Mouse (Mus musculus) CH12.LX (cell line): ENCODE data around the gene C1ql1. TPM values are rescaled to one million over a fixed set of nuclear protein-coding genes. Genes with fewer than 3 reads are reported as not detected.

ENCODE experiments used
- DNase-seq: peaks from one replicate; pipeline ENCODE4 v3.0.0-alpha.2; 2013; ENCODE audit errors: extremely low read depth
- H3K27ac ChIP-seq: 2 replicates; pipeline ENCODE4 v1.5.1; 2012; ENCODE audit warnings: low read depth, mild to moderate bottlenecking, control low read depth, moderate library complexity; ENCODE audit not compliant: insufficient read depth
- H3K27me3 ChIP-seq: replicated peaks from 2 replicates; pipeline ENCODE3; 2012; ENCODE audit warnings: inconsistent platforms
- H3K36me3 ChIP-seq, 2 experiments: replicated peaks in 1 of 2; 2 replicates each; pipeline versions ENCODE3 to v1.6.1; 2012; ENCODE audit warnings: inconsistent platforms in 1 of 2, low read length in 1 of 2, mild to moderate bottlenecking in 1 of 2, mixed read lengths in 1 of 2, moderate library complexity in 1 of 2; ENCODE audit not compliant: control insufficient read depth in 1 of 2, insufficient read depth in 1 of 2
- H3K4me1 ChIP-seq, 2 experiments: 2 replicates each; pipeline ENCODE4 v1.6.1; 2012; ENCODE audit warnings: inconsistent platforms in 1 of 2, moderate library complexity in 1 of 2; ENCODE audit not compliant: insufficient read depth in 2 of 2, control insufficient read depth in 1 of 2
- H3K4me2 ChIP-seq: 2 replicates; pipeline ENCODE4 v1.6.1; 2012; ENCODE audit warnings: low read depth, mild to moderate bottlenecking, control low read depth; ENCODE audit not compliant: poor library complexity, insufficient read depth, severe bottlenecking
- H3K4me3 ChIP-seq, 3 experiments: fragments of 150-350 bp in 1 of 3; sonication (generic) in 1 of 3; replicated peaks in 1 of 3; 2 replicates each; pipeline versions ENCODE3 to v1.5.1; 2011 to 2012; ENCODE audit warnings: low read depth in 2 of 3, low read length in 2 of 3, mild to moderate bottlenecking in 2 of 3, moderate library complexity in 2 of 3, control low read depth in 1 of 3, improper control_type of control experiment in 1 of 3, inconsistent platforms in 1 of 3, mixed read lengths in 1 of 3; ENCODE audit not compliant: poor library complexity in 1 of 3
- H3K79me2 ChIP-seq: replicated peaks from 2 replicates; pipeline ENCODE4 v1.6.1; 2012; ENCODE audit warnings: mild to moderate bottlenecking, moderate library complexity; ENCODE audit not compliant: control insufficient read depth, poor library complexity, insufficient read depth, severe bottlenecking; ENCODE audit errors: extremely low read depth
- H3K9ac ChIP-seq: 2 replicates; pipeline ENCODE4 v1.6.1; 2012; ENCODE audit warnings: low read depth, mild to moderate bottlenecking, control low read depth, moderate library complexity; ENCODE audit not compliant: insufficient read depth
- H3K9me3 ChIP-seq: replicated peaks from 2 replicates; pipeline ENCODE3; 2012; ENCODE audit warnings: low read length, inconsistent platforms, mixed read lengths
- CHD1 ChIP-seq: IDR thresholded peaks from 2 replicates; pipeline ENCODE4 v1.6.1; 2012; ENCODE audit warnings: low read depth, low read length, improper control_type of control experiment, inconsistent platforms
- CTCF ChIP-seq, 2 experiments: IDR thresholded peaks in 1 of 2; conservative IDR thresholded peaks in 1 of 2; 2 replicates each; pipeline ENCODE4 v1.5.1; 2011 to 2012; ENCODE audit warnings: low read depth in 2 of 2, low read length in 2 of 2, improper control_type of control experiment in 1 of 2, inconsistent platforms in 1 of 2, mild to moderate bottlenecking in 1 of 2, moderate library complexity in 1 of 2
- ELF1 ChIP-seq: IDR thresholded peaks from 2 replicates; pipeline ENCODE4 v1.6.1; 2014; ENCODE audit warnings: low read depth, mild to moderate bottlenecking, inconsistent platforms, low read length, improper control_type of control experiment
- EP300 ChIP-seq: IDR thresholded peaks from 2 replicates; pipeline ENCODE4 v1.6.1; 2011; ENCODE audit warnings: low read length, improper control_type of control experiment
- ETS1 ChIP-seq: conservative IDR thresholded peaks from 2 replicates; pipeline ENCODE4 v1.6.1; 2012; ENCODE audit warnings: low read depth, mild to moderate bottlenecking, inconsistent platforms, low read length, improper control_type of control experiment, moderate library complexity
- GABPA ChIP-seq: IDR thresholded peaks from 2 replicates; pipeline ENCODE4 v1.6.1; 2012; ENCODE audit warnings: low read depth, low read length, improper control_type of control experiment, inconsistent platforms; ENCODE audit not compliant: insufficient replicate concordance
- HCFC1 ChIP-seq: IDR thresholded peaks from 2 replicates; pipeline ENCODE4 v1.6.1; 2012; ENCODE audit warnings: low read depth, mild to moderate bottlenecking, inconsistent platforms, low read length, improper control_type of control experiment
- IRF4 ChIP-seq: IDR thresholded peaks from 2 replicates; pipeline ENCODE4 v1.6.1; 2014; ENCODE audit warnings: low read depth, mild to moderate bottlenecking, inconsistent platforms, low read length, improper control_type of control experiment
- JUN ChIP-seq: IDR thresholded peaks from 2 replicates; pipeline ENCODE4 v1.6.1; 2011; ENCODE audit warnings: low read depth, mild to moderate bottlenecking, low read length, improper control_type of control experiment, moderate library complexity; ENCODE audit not compliant: insufficient read depth
- KAT2A ChIP-seq: IDR thresholded peaks from 2 replicates; pipeline ENCODE4 v1.6.1; 2012; ENCODE audit warnings: low read length, improper control_type of control experiment, inconsistent platforms; ENCODE audit not compliant: insufficient replicate concordance
- MAX ChIP-seq: IDR thresholded peaks from 2 replicates; pipeline ENCODE4 v1.6.1; 2011; ENCODE audit warnings: low read length, improper control_type of control experiment
- MAZ ChIP-seq: IDR thresholded peaks from 2 replicates; pipeline ENCODE4 v1.6.1; 2012; ENCODE audit warnings: low read depth, mild to moderate bottlenecking, inconsistent platforms, low read length, improper control_type of control experiment, moderate library complexity
- MEF2A ChIP-seq: IDR thresholded peaks from 2 replicates; pipeline ENCODE4 v1.6.1; 2014; ENCODE audit warnings: low read depth, mild to moderate bottlenecking, inconsistent platforms, low read length, improper control_type of control experiment, borderline replicate concordance
- NELFE ChIP-seq: IDR thresholded peaks from 2 replicates; pipeline ENCODE4 v1.6.1; 2011; ENCODE audit warnings: low read depth, low read length, improper control_type of control experiment
- NRF1 ChIP-seq: IDR thresholded peaks from 2 replicates; pipeline ENCODE4 v1.6.1; 2014; ENCODE audit warnings: low read depth, mild to moderate bottlenecking, inconsistent platforms, low read length, improper control_type of control experiment, moderate library complexity
- POLR2AphosphoS2 ChIP-seq: IDR thresholded peaks from 2 replicates; pipeline ENCODE4 v1.6.1; 2011; ENCODE audit warnings: low read depth, low read length, improper control_type of control experiment
- RAD21 ChIP-seq: IDR thresholded peaks from 2 replicates; pipeline ENCODE4 v1.6.1; 2011; ENCODE audit warnings: low read depth, mild to moderate bottlenecking, low read length, improper control_type of control experiment, moderate library complexity
- RCOR1 ChIP-seq: conservative IDR thresholded peaks from 2 replicates; pipeline ENCODE4 v1.6.1; 2012; ENCODE audit warnings: low read depth, mild to moderate bottlenecking, inconsistent platforms, low read length, improper control_type of control experiment
- SIN3A ChIP-seq: IDR thresholded peaks from 2 replicates; pipeline ENCODE4 v1.6.1; 2012; ENCODE audit warnings: low read length, improper control_type of control experiment, inconsistent platforms
- SMC3 ChIP-seq: IDR thresholded peaks from 2 replicates; pipeline ENCODE4 v1.6.1; 2011; ENCODE audit warnings: low read depth, low read length, improper control_type of control experiment
- TCF12 ChIP-seq: IDR thresholded peaks from 2 replicates; pipeline ENCODE4 v1.6.1; 2014; ENCODE audit warnings: low read depth, mild to moderate bottlenecking, inconsistent platforms, low read length, improper control_type of control experiment
- UBTF ChIP-seq: IDR thresholded peaks from 2 replicates; pipeline ENCODE4 v1.6.1; 2012; ENCODE audit warnings: low read depth, mild to moderate bottlenecking, inconsistent platforms, low read length, improper control_type of control experiment, moderate library complexity
- USF1 ChIP-seq: IDR thresholded peaks from 2 replicates; pipeline ENCODE4 v1.6.1; 2014; ENCODE audit warnings: low read depth, mild to moderate bottlenecking, inconsistent platforms, low read length, improper control_type of control experiment
- USF2 ChIP-seq: conservative IDR thresholded peaks from 2 replicates; pipeline ENCODE4 v1.6.1; 2011; ENCODE audit warnings: low read depth, low read length, improper control_type of control experiment
- ZC3H11A ChIP-seq: IDR thresholded peaks from 2 replicates; pipeline ENCODE4 v1.6.1; 2012; ENCODE audit warnings: low read depth, mild to moderate bottlenecking, inconsistent platforms, low read length, improper control_type of control experiment
- ZKSCAN1 ChIP-seq: IDR thresholded peaks from 2 replicates; pipeline ENCODE4 v1.6.1; 2012; ENCODE audit warnings: low read depth, inconsistent platforms, low read length, improper control_type of control experiment, borderline replicate concordance
- ZMIZ1 ChIP-seq: IDR thresholded peaks from 2 replicates; pipeline ENCODE4 v1.6.1; 2012; ENCODE audit warnings: low read depth, mild to moderate bottlenecking, inconsistent platforms, low read length, improper control_type of control experiment
- dilution Hi-C: fragments of 300-500 bp; cut with MboI; formaldehyde crosslinking; loops from 2 replicates; pipeline ENCODE4 v1.14.3; 2020; ENCODE audit warnings: low sequenced_read_pairs; ENCODE audit not compliant: extremely low pct_unique_long_range_greater_than_20kb, extremely low pct_ligation_motif_present
- in situ Hi-C: fragments of 300-500 bp; cut with MboI; formaldehyde crosslinking; loops from 3 replicates; pipeline ENCODE4 v1.14.3; 2019; ENCODE audit warnings: low sequenced_read_pairs, low pct_ligation_motif_present, low pct_unique_long_range_greater_than_20kb, mixed read lengths
- polyA plus RNA-seq: library from polyadenylated mRNA; unstranded; fragments of >175 nt; gene quantifications from 2 replicates; pipeline ENCODE4 v1.2.1, GENCODE M21; 2012; ENCODE audit warnings: low read depth; ENCODE audit not compliant: insufficient read length
- total RNA-seq, 2 experiments: library from RNA; depleted of rRNA; stranded (reverse); fragments of 300-350 nt in 1 of 2; fragments of >200 nt in 1 of 2; gene quantifications; 2 replicates each; pipeline ENCODE4 v1.2.3; 2012 to 2014

C1ql1 gene
- total and polyA plus RNA-seq, 3 experiments = not detected

- H3K27ac ChIP-seq = no peak overlapping the region
- TF ChIP-seq CHD1 (no peak), USF1 (no peak), ETS1 (no peak), USF2 (no peak), KAT2A (no peak), MEF2A (no peak), UBTF (no peak), NELFE (no peak), TCF12 (no peak), CTCF (conservative IDR thresholded peaks at IDR 0.05 in 1 of 2, IDR thresholded peaks at IDR 0.05 in 1 of 2; ENCODE audit: low read depth in 2 of 2, low read length in 2 of 2) (no peak), RAD21 (no peak; the same call in 1 of the 2 replicates), MAZ (no peak), RCOR1 (no peak)
- in situ Hi-C loops = no loop called here
- H3K4me2 ChIP-seq = no peak overlapping the region
- no peak overlapping the region for H3K9ac ChIP-seq
- dilution Hi-C loops = no loop called here
- H3K36me3 ChIP-seq = peaks cover 34 to 71% of the 10 kb centered on the region in 2 experiments
- H3K4me3 ChIP-seq = no peak overlapping the region
- no peaks in the 10 kb centered on the region for H3K27me3 ChIP-seq
- peaks cover 74% of the 10 kb centered on the region for H3K79me2 ChIP-seq
- H3K4me1 ChIP-seq = peaks cover 13 to 50% of the 10 kb centered on the region in 2 experiments
- no peaks in the 10 kb centered on the region for H3K9me3 ChIP-seq
- DNase-seq = no peak
Measured at GRCm38 (mm10) chr11:102918077-102918476, 28.4 kb downstream of the C1ql1 start.

- DNase-seq = no peak
- Histone ChIP-seq H3K36me3 (peaks cover 56 to 77% of the 10 kb centered on the region in 2 experiments), H3K9ac (no peak overlapping the region), H3K4me3 (no peak overlapping the region), H3K9me3 (no peaks in the 10 kb centered on the region), H3K79me2 (peaks cover 47% of the 10 kb centered on the region), H3K4me2 (no peak overlapping the region), H3K27ac (no peak overlapping the region), H3K27me3 (no peaks in the 10 kb centered on the region), H3K4me1 (peaks cover 2 to 23% of the 10 kb centered on the region in 2 experiments; a peak in 3 of 4 replicates)
- in situ Hi-C loops = no loop called here
- TF ChIP-seq SIN3A (no peak), JUN (no peak), RAD21 (no peak), USF1 (no peak), ZKSCAN1 (no peak), GABPA (no peak), ZMIZ1 (no peak), SMC3 (no peak), EP300 (no peak), ELF1 (no peak), NRF1 (no peak), USF2 (no peak), TCF12 (no peak), POLR2AphosphoS2 (no peak), MEF2A (no peak), IRF4 (no peak), MAX (no peak), ZC3H11A (no peak), HCFC1 (no peak)
- dilution Hi-C loops = no loop called here
Measured at GRCm38 (mm10) chr11:102915380-102915779, 31.1 kb downstream of the C1ql1 start.
